In the genomic region with DNA sequence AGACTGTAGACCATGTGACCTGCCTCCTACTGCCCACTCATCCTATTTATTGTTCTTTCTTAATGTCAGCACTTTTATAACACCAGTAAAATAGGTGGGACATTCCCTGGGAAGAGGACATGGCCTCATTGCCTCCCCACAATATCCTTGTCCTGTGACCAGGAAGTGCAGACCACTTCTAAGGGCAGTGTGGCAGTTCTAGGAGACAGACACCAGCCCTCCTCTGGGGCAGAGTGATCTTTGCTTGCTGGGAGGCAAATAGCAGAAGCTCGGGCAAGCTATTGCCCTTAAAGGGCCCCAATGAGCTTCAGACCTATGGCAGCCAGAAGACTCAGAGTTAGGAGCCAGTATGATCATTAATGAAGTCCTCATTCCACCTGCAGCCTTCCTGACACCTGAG, we compare ENCODE assay signal across 25 mouse cellular contexts. TPM values are rescaled to one million over a fixed set of nuclear protein-coding genes. Genes with fewer than 3 reads are reported as not detected.
DNase-seq lines count a peak whose midpoint lies in the region; ATAC-seq and TF ChIP-seq lines count a peak whose summit lies in the region.
"Had no signal": no experiment of that assay in that cellular context is flagged by ENCODE, and none has a peak within 500 bp of the region (broad histone marks: within the 10 kb centered on the region; RNA-seq: fewer than 3 reads in every experiment).

No protein-coding gene starts in this region.

- no peak for DNase-seq in heart, embryonic 10.5 days (ENCODE audit: low spot score)
- no peak for DNase-seq in CH12.LX (ENCODE audit: extremely low read depth)
- no peak for DNase-seq in frontal cortex, postnatal 36 days (ENCODE audit: low spot score in 2 of 2)
- DNase-seq in right cerebral cortex, adult 18-20 months = no peak
- DNase-seq in midbrain, postnatal 0 days (ENCODE audit: low spot score) = no peak
- DNase-seq: adrenal gland, postnatal 10 days; cerebellum, adult 18-20 months; cerebellum, adult 9-11 months; cerebellum, postnatal 36 days; gastrocnemius, postnatal 14 days; heart, postnatal 14 days had no signal

- H3K9me3 ChIP-seq in heart, embryonic 16.5 days (replicated peaks; ENCODE audit: control insufficient read depth, low read length) = no peaks in the 10 kb centered on the region
- H3K9me3 ChIP-seq in heart, embryonic 10.5 days = no peaks in the 10 kb centered on the region
- no peaks in the 10 kb centered on the region for H3K9me3 ChIP-seq in CH12.LX (replicated peaks; ENCODE audit: low read length)
- no peaks in the 10 kb centered on the region for H3K9me3 ChIP-seq in intestine, postnatal 0 days (ENCODE audit: control insufficient read depth)
- no peaks in the 10 kb centered on the region for H3K9me3 ChIP-seq in midbrain, postnatal 0 days (ENCODE audit: low read length)
- H3K9me3 ChIP-seq: embryonic facial prominence, embryonic 13.5 days; forebrain, embryonic 12.5 days; G1E; hindbrain, embryonic 13.5 days had no signal

- dilution Hi-C loops in CH12.LX (cut with MboI; ENCODE audit: extremely low pct_ligation_motif_present, extremely low pct_unique_long_range_greater_than_20kb, low sequenced_read_pairs) = no loop called here

- H3K4me1 ChIP-seq in heart, embryonic 16.5 days (ENCODE audit: control insufficient read depth, insufficient read depth, low read length) = peaks cover 9% of the 10 kb centered on the region
- peaks cover 12% of the 10 kb centered on the region for H3K4me1 ChIP-seq in heart, embryonic 10.5 days
- peaks cover 7 to 69% of the 10 kb centered on the region in 2 experiments for H3K4me1 ChIP-seq in CH12.LX (ENCODE audit: control insufficient read depth in 1 of 2, insufficient read depth in 2 of 2)
- peaks cover 1% of the 10 kb centered on the region; the same call in 1 of the 2 replicates for H3K4me1 ChIP-seq in bone marrow, adult 2 months (ENCODE audit: control insufficient read depth, insufficient read depth, low read length)
- H3K4me1 ChIP-seq in intestine, postnatal 0 days (replicated peaks; ENCODE audit: control insufficient read depth, insufficient read depth, low read length) = peaks cover 6% of the 10 kb centered on the region; the same call in 1 of the 2 replicates
- H3K4me1 ChIP-seq in midbrain, postnatal 0 days (ENCODE audit: insufficient read depth, low read length) = no peaks in the 10 kb centered on the region
- H3K4me1 ChIP-seq: embryonic facial prominence, embryonic 13.5 days; forebrain, embryonic 12.5 days; hindbrain, embryonic 13.5 days had no signal

- TF ChIP-seq EP300 in CH12.LX (IDR thresholded peaks at IDR 0.05; ENCODE audit: low read length) = no peak

- ATAC-seq in heart, embryonic 16.5 days (replicated peaks; ENCODE audit: extremely low read depth, insufficient read depth, low FRiP score) = no peak; the same call in 1 of the 2 replicates
- ATAC-seq in intestine, postnatal 0 days = peak; percentile 61
- no peak for ATAC-seq in midbrain, postnatal 0 days (ENCODE audit: low FRiP score)
- ATAC-seq: forebrain, embryonic 16.5 days; hindbrain, postnatal 0 days had no signal

- peak overlapping the region; percentile 67 for H3K27ac ChIP-seq in heart, embryonic 16.5 days (ENCODE audit: low read length)
- H3K27ac ChIP-seq in heart, embryonic 10.5 days = no peak overlapping the region
- H3K27ac ChIP-seq in CH12.LX (ENCODE audit: insufficient read depth, low read depth) = peak overlapping the region; percentile 30; the same call in 1 of the 2 replicates
- peak overlapping the region; percentile 42; the same call in 1 of the 2 replicates for H3K27ac ChIP-seq in bone marrow, adult 2 months (ENCODE audit: control insufficient read depth, insufficient read depth, low read depth, low read length, poor library complexity)
- peak overlapping the region; percentile 50; the same call in 1 of the 2 replicates for H3K27ac ChIP-seq in intestine, postnatal 0 days (ENCODE audit: low read depth, low read length)
- H3K27ac ChIP-seq in midbrain, postnatal 0 days (ENCODE audit: low read depth, low read length) = no peak overlapping the region
- H3K27ac ChIP-seq: embryonic facial prominence, embryonic 13.5 days; forebrain, embryonic 12.5 days; hindbrain, embryonic 13.5 days; hindbrain, postnatal 0 days had no signal

- H3K4me3 ChIP-seq in heart, embryonic 16.5 days (ENCODE audit: low read length) = no peak overlapping the region
- no peak overlapping the region for H3K4me3 ChIP-seq in heart, embryonic 10.5 days
- H3K4me3 ChIP-seq in CH12.LX (replicated peaks in 1 of 3; ENCODE audit: low read depth in 2 of 3, low read length in 2 of 3, poor library complexity in 1 of 3) = no peak overlapping the region
- no peak overlapping the region for H3K4me3 ChIP-seq in bone marrow, adult 2 months (replicated peaks; ENCODE audit: control insufficient read depth, low read depth, low read length)
- H3K4me3 ChIP-seq in intestine, postnatal 0 days (ENCODE audit: low read depth, low read length) = no peak overlapping the region
- no peak overlapping the region for H3K4me3 ChIP-seq in midbrain, postnatal 0 days (ENCODE audit: low read depth, low read length)
- H3K4me3 ChIP-seq: embryonic facial prominence, embryonic 13.5 days; forebrain, embryonic 12.5 days; hindbrain, embryonic 13.5 days had no signal

- no peak overlapping the region for H3K9ac ChIP-seq in heart, embryonic 16.5 days (ENCODE audit: low read length)
- H3K9ac ChIP-seq in CH12.LX (ENCODE audit: insufficient read depth, low read depth) = no peak overlapping the region
- H3K9ac ChIP-seq in intestine, postnatal 0 days (ENCODE audit: low read depth, low read length) = no peak overlapping the region
- no peak overlapping the region for H3K9ac ChIP-seq in midbrain, postnatal 0 days (replicated peaks; ENCODE audit: low read length, poor library complexity, severe bottlenecking)
- H3K9ac ChIP-seq: embryonic facial prominence, embryonic 13.5 days; forebrain, embryonic 12.5 days; hindbrain, embryonic 13.5 days had no signal

- no peaks in the 10 kb centered on the region for H3K36me3 ChIP-seq in heart, embryonic 16.5 days (ENCODE audit: control insufficient read depth, insufficient read depth)
- peaks cover 13% of the 10 kb centered on the region; the same call in 1 of the 2 replicates for H3K36me3 ChIP-seq in heart, embryonic 10.5 days
- H3K36me3 ChIP-seq in CH12.LX (replicated peaks in 1 of 2; ENCODE audit: control insufficient read depth in 1 of 2, insufficient read depth in 1 of 2, low read length in 1 of 2) = peaks cover 19 to 47% of the 10 kb centered on the region in 2 experiments
- peaks cover 28% of the 10 kb centered on the region for H3K36me3 ChIP-seq in intestine, postnatal 0 days (ENCODE audit: control insufficient read depth, insufficient read depth)
- 0 out of 2 replicates have a peak, but pooled peaks cover 16% of the 10 kb centered on the region for H3K36me3 ChIP-seq in midbrain, postnatal 0 days (ENCODE audit: insufficient read depth, low read length)
- H3K36me3 ChIP-seq: embryonic facial prominence, embryonic 13.5 days; forebrain, embryonic 12.5 days; hindbrain, embryonic 13.5 days had no signal

- in situ Hi-C loops in CH12.LX (cut with MboI; ENCODE audit: low pct_ligation_motif_present, low pct_unique_long_range_greater_than_20kb, low sequenced_read_pairs) = no loop called here

- TF ChIP-seq RAD21 in CH12.LX (IDR thresholded peaks at IDR 0.05; ENCODE audit: low read depth, low read length) = no peak

- H3K4me2 ChIP-seq in heart, embryonic 16.5 days (ENCODE audit: low read depth, low read length) = no peak overlapping the region
- peak overlapping the region; percentile 74; the same call in 1 of the 2 replicates for H3K4me2 ChIP-seq in CH12.LX (ENCODE audit: insufficient read depth, low read depth, poor library complexity, severe bottlenecking)
- no peak overlapping the region for H3K4me2 ChIP-seq in intestine, postnatal 0 days (replicated peaks; ENCODE audit: low read depth)
- H3K4me2 ChIP-seq in midbrain, postnatal 0 days (ENCODE audit: low read depth, low read length, poor library complexity, severe bottlenecking) = no peak overlapping the region
- H3K4me2 ChIP-seq: embryonic facial prominence, embryonic 13.5 days; forebrain, embryonic 12.5 days; hindbrain, embryonic 13.5 days had no signal

- TF ChIP-seq POLR2A in CH12.LX (IDR thresholded peaks at IDR 0.05; ENCODE audit: low read depth, low read length) = no peak
- TF ChIP-seq POLR2A in bone marrow, adult 2 months (IDR thresholded peaks at IDR 0.05; ENCODE audit: borderline replicate concordance, control insufficient read depth, low read depth, low read length) = no peak

- 42% methylated on average over 1 of the region's 1 CpGs for WGBS in heart, embryonic 16.5 days
- 51% methylated on average over 1 of the region's 1 CpGs for WGBS in heart, embryonic 10.5 days
- WGBS in bone marrow, adult 2 months = 29% methylated on average over 1 of the region's 1 CpGs
- WGBS in intestine, postnatal 0 days = 36% methylated on average over 1 of the region's 1 CpGs
- 83% methylated on average over 1 of the region's 1 CpGs for WGBS in midbrain, postnatal 0 days

- TF ChIP-seq CTCF in CH12.LX (conservative IDR thresholded peaks at IDR 0.05 in 1 of 2, IDR thresholded peaks at IDR 0.05 in 1 of 2; ENCODE audit: low read depth in 2 of 2, low read length in 2 of 2) = no peak
- TF ChIP-seq CTCF in bone marrow, adult 2 months (IDR thresholded peaks at IDR 0.05; ENCODE audit: control insufficient read depth, insufficient read depth, low read length) = no peak
- no peak for TF ChIP-seq CTCF in intestine, postnatal 0 days (IDR thresholded peaks at IDR 0.05; ENCODE audit: low read depth)
- TF ChIP-seq CTCF in midbrain, postnatal 0 days (IDR thresholded peaks at IDR 0.05) = no peak

- no peaks in the 10 kb centered on the region for H3K27me3 ChIP-seq in heart, embryonic 16.5 days (ENCODE audit: control insufficient read depth, insufficient read depth, low read length)
- no peaks in the 10 kb centered on the region; the same call in 1 of the 2 replicates for H3K27me3 ChIP-seq in heart, embryonic 10.5 days (ENCODE audit: insufficient read depth, poor library complexity, severe bottlenecking)
- H3K27me3 ChIP-seq in CH12.LX (replicated peaks) = no peaks in the 10 kb centered on the region
- no peaks in the 10 kb centered on the region for H3K27me3 ChIP-seq in intestine, postnatal 0 days (replicated peaks; ENCODE audit: control insufficient read depth, insufficient read depth, low read length)
- no peaks in the 10 kb centered on the region for H3K27me3 ChIP-seq in midbrain, postnatal 0 days (ENCODE audit: insufficient read depth, low read length)
- H3K27me3 ChIP-seq: embryonic facial prominence, embryonic 13.5 days; forebrain, embryonic 12.5 days; hindbrain, embryonic 13.5 days had no signal

- H3K79me2 ChIP-seq in CH12.LX (replicated peaks; ENCODE audit: control insufficient read depth, extremely low read depth, insufficient read depth, poor library complexity, severe bottlenecking) = no peaks in the 10 kb centered on the region

RNA-seq across cellular contexts. Expression of a gene that starts 6.6 kb away (rescaled TPM):
- 10.0 and 10.4 TPM in 2 replicates for polyA plus RNA-seq in heart, embryonic 16.5 days (2015; fragmentation: Nextera tagmentation; extraction: Ambion mirVana)
- 8.1 and 11.9 TPM in 2 replicates for polyA plus RNA-seq in heart, embryonic 10.5 days (2016; fragmentation: Nextera tagmentation; extraction: Ambion mirVana)
- total RNA-seq in CH12.LX (2012; rRNA removed) (19.8 and 25.6 TPM in 2 replicates), CH12.LX (2014; rRNA removed) (13.2 and 16.4 TPM in 2 replicates)
- 23.5 and 25.6 TPM in 2 replicates for polyA plus RNA-seq in CH12.LX (2012; ENCODE audit: insufficient read length, low read depth)
- 18.7 and 40.6 TPM in 2 replicates for polyA plus RNA-seq in bone marrow, adult 2 months (2011; ENCODE audit: insufficient read depth, insufficient read length, low replicate concordance, missing spikeins)
- 58.1 and 59.0 TPM in 2 replicates for polyA plus RNA-seq in intestine, postnatal 0 days (2015; fragmentation: Nextera tagmentation; extraction: Ambion mirVana)
- 12.1 and 14.6 TPM in 2 replicates for total RNA-seq in midbrain, postnatal 0 days (2014; rRNA removed)
- 10.9 and 12.7 TPM in 2 replicates for polyA plus RNA-seq in midbrain, postnatal 0 days (2015; fragmentation: Nextera tagmentation; extraction: Ambion mirVana)

RNA-seq across cellular contexts. Expression of a gene that starts 6.8 kb away (rescaled TPM):
- polyA plus RNA-seq in heart, embryonic 16.5 days (2015; fragmentation: Nextera tagmentation; extraction: Ambion mirVana) = 58.2 and 60.1 TPM in 2 replicates
- polyA plus RNA-seq in heart, embryonic 10.5 days (2016; fragmentation: Nextera tagmentation; extraction: Ambion mirVana) = 52.9 and 67.4 TPM in 2 replicates
- total RNA-seq in CH12.LX (2012; rRNA removed) = 64.2 and 67.0 TPM in 2 replicates
- 10.1 and 15.7 TPM in 2 replicates for total RNA-seq in CH12.LX (2014; rRNA removed)
- polyA plus RNA-seq in CH12.LX (2012; ENCODE audit: insufficient read length, low read depth) = 36.0 and 38.8 TPM in 2 replicates
- polyA plus RNA-seq in bone marrow, adult 2 months (2011; ENCODE audit: insufficient read depth, insufficient read length, low replicate concordance, missing spikeins) = 14.0 and 36.5 TPM in 2 replicates
- 136 and 144 TPM in 2 replicates for polyA plus RNA-seq in intestine, postnatal 0 days (2015; fragmentation: Nextera tagmentation; extraction: Ambion mirVana)
- total RNA-seq in midbrain, postnatal 0 days (2014; rRNA removed) = 14.1 and 23.2 TPM in 2 replicates
- 135 and 138 TPM in 2 replicates for polyA plus RNA-seq in midbrain, postnatal 0 days (2015; fragmentation: Nextera tagmentation; extraction: Ambion mirVana)

RNA-seq across cellular contexts. Expression of a gene that starts 17.9 kb away (rescaled TPM):
- polyA plus RNA-seq in heart, embryonic 16.5 days (2015; fragmentation: Nextera tagmentation; extraction: Ambion mirVana) = not detected in 2 replicates
- polyA plus RNA-seq in heart, embryonic 10.5 days (2016; fragmentation: Nextera tagmentation; extraction: Ambion mirVana) = 0.19 TPM in 1 of 2 replicates, not detected in the other
- total RNA-seq in CH12.LX (2012; rRNA removed) (not detected in 2 replicates), CH12.LX (2014; rRNA removed) (not detected in 2 replicates)
- not detected in 2 replicates for polyA plus RNA-seq in CH12.LX (2012; ENCODE audit: insufficient read length, low read depth)
- polyA plus RNA-seq in bone marrow, adult 2 months (2011; ENCODE audit: insufficient read depth, insufficient read length, low replicate concordance, missing spikeins) = not detected in 2 replicates
- 0.13 TPM in 1 of 2 replicates, not detected in the other for polyA plus RNA-seq in intestine, postnatal 0 days (2015; fragmentation: Nextera tagmentation; extraction: Ambion mirVana)
- total RNA-seq in midbrain, postnatal 0 days (2014; rRNA removed) = not detected in 2 replicates
- not detected in 2 replicates for polyA plus RNA-seq in midbrain, postnatal 0 days (2015; fragmentation: Nextera tagmentation; extraction: Ambion mirVana)
- total RNA-seq: adrenal gland, postnatal 10 days; adrenal gland, postnatal 4 days; gastrocnemius, adult 18-20 months; gastrocnemius, postnatal 14 days; hematopoietic stem cell, adult 5-6 weeks; hindbrain, postnatal 0 days had no signal
- polyA plus RNA-seq: embryonic facial prominence, embryonic 13.5 days; forebrain, embryonic 12.5 days; forebrain, embryonic 16.5 days; frontal cortex, adult 2 months; G1E; gonadal fat pad, adult 2 months; hindbrain, embryonic 13.5 days; hindbrain, postnatal 0 days had no signal

RNA-seq across cellular contexts. Expression of a gene that starts 27.9 kb away (rescaled TPM):
- polyA plus RNA-seq in heart, embryonic 16.5 days (2015; fragmentation: Nextera tagmentation; extraction: Ambion mirVana) = 159 and 204 TPM in 2 replicates
- polyA plus RNA-seq in heart, embryonic 10.5 days (2016; fragmentation: Nextera tagmentation; extraction: Ambion mirVana) = 318 and 361 TPM in 2 replicates
- total RNA-seq in CH12.LX (2012; rRNA removed) = 524 and 653 TPM in 2 replicates
- 453 and 516 TPM in 2 replicates for total RNA-seq in CH12.LX (2014; rRNA removed)
- polyA plus RNA-seq in CH12.LX (2012; ENCODE audit: insufficient read length, low read depth) = 543 and 561 TPM in 2 replicates
- 41.8 and 95.4 TPM in 2 replicates for polyA plus RNA-seq in bone marrow, adult 2 months (2011; ENCODE audit: insufficient read depth, insufficient read length, low replicate concordance, missing spikeins)
- 676 and 681 TPM in 2 replicates for polyA plus RNA-seq in intestine, postnatal 0 days (2015; fragmentation: Nextera tagmentation; extraction: Ambion mirVana)
- total RNA-seq in midbrain, postnatal 0 days (2014; rRNA removed) = 83.9 and 97.2 TPM in 2 replicates
- 157 and 170 TPM in 2 replicates for polyA plus RNA-seq in midbrain, postnatal 0 days (2015; fragmentation: Nextera tagmentation; extraction: Ambion mirVana)

RNA-seq across cellular contexts. Expression of a gene that starts 36.8 kb away (rescaled TPM):
- polyA plus RNA-seq in heart, embryonic 16.5 days (2015; fragmentation: Nextera tagmentation; extraction: Ambion mirVana) = 27.9 and 29.0 TPM in 2 replicates
- 47.6 TPM in 2 replicates for polyA plus RNA-seq in heart, embryonic 10.5 days (2016; fragmentation: Nextera tagmentation; extraction: Ambion mirVana)
- total RNA-seq in CH12.LX (2012; rRNA removed) (50.0 and 53.7 TPM in 2 replicates), CH12.LX (2014; rRNA removed) (46.0 and 54.2 TPM in 2 replicates)
- 57.6 and 67.3 TPM in 2 replicates for polyA plus RNA-seq in CH12.LX (2012; ENCODE audit: insufficient read length, low read depth)
- 62.8 and 68.5 TPM in 2 replicates for polyA plus RNA-seq in bone marrow, adult 2 months (2011; ENCODE audit: insufficient read depth, insufficient read length, low replicate concordance, missing spikeins)
- 13.3 and 14.0 TPM in 2 replicates for polyA plus RNA-seq in intestine, postnatal 0 days (2015; fragmentation: Nextera tagmentation; extraction: Ambion mirVana)
- 9.2 and 15.6 TPM in 2 replicates for total RNA-seq in midbrain, postnatal 0 days (2014; rRNA removed)
- polyA plus RNA-seq in midbrain, postnatal 0 days (2015; fragmentation: Nextera tagmentation; extraction: Ambion mirVana) = 6.4 TPM in 2 replicates

Comparison
In these comparisons a context has a peak if more than half of its experiments do, and no peak if none do; other contexts are left out.
1. H3K27ac ChIP-seq: peak in heart, embryonic 16.5 days (single experiment), CH12.LX (single experiment), bone marrow, adult 2 months (single experiment) and intestine, postnatal 0 days (single experiment); none in heart, embryonic 10.5 days (single experiment) and midbrain, postnatal 0 days (single experiment).